Mouse (Mus musculus) spleen, postnatal 36 days (tissue): ENCODE results near the gene Thg1l.

Experiments used
- DNase-seq, 2 experiments: peaks; one replicate each; pipeline ENCODE4 v3.0.0; 2022; ENCODE audit warnings: low spot score in 2 of 2, mixed read lengths in 1 of 2

The Thg1l gene

DNA sequence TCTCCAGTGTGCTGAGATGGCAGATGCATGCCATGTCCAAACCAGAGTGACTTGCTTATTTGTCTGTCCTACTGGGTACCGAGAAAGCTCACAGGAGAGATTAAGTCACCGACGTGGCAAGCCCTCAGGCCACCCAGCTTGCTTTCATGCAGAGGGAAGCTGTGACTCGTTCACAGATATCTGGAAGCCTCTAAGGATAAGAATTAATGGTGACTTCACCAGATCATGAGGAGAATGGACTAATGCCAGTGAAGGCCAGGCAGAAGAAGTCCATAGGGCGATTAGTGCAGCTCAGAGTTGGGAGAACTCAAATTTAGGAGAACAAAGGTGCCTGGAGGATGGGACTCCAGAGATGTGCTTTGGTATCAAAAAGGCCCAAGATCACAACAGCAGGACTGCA is 27.8 kb downstream of the Thg1l start:
- no peak for DNase-seq

DNA sequence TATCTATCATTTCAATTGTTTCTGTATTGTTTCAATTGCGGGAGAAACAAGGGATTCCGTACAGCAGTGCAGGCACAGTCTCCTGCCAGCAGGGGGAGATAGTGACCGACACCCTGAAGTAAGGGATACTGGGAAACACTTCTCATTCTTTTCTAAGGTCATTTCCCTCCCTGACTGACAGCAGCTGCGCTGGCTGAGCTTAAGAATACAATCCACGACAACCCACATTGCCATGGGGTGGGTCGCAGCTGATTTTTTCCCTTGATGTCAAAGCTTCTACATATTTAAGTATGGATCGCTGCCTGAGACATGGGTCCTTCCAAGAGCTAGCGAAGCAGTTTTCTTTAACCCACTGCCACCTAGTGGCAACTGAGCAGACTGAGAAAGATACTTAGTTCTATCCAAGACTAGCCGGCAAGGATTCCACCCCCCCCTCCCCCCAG is 28.6 kb downstream of the Thg1l start:
- DNase-seq = peak; percentile 60 to 65

DNA sequence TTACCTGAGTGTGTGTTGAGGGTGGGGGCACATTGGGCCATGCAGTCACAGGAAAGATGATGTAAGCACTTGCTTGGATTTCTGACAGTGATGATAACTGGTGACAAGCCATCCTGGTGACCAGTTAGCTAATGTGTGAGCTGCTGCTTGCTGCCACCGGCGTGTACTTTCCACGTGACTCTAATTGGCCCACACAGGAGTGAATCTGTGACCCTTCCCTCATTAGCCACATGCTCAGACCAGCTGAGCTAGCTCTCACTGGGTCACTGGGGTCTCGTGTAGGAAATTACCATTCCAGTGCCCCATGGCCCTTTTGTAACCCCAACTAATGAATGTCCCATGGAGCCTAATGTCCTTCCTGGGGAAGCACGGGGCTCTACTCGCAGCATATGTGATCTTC is 29.9 kb downstream of the Thg1l start:
- no peak for DNase-seq

DNA sequence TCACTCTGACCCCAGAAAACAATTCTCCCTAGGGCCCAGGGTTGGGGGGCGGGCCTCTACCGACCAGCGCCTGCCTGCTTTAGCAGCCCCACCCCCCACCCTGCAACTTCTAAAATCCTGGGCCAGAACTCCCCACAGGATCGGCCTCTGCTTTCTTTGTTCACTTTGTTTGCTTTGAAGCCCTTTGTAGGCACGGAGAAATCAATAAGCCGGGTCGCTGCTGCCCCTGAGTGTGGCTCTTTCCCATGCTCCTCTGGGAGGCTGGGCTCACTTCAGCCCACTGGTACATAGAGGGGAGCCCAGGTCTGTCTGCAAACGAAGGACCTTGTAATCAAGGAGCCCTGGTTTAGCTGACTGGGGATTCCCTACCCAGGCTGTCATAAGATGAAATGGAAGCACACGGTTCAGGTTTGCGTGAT is 33.8 kb downstream of the Thg1l start:
- no peak for DNase-seq

DNA sequence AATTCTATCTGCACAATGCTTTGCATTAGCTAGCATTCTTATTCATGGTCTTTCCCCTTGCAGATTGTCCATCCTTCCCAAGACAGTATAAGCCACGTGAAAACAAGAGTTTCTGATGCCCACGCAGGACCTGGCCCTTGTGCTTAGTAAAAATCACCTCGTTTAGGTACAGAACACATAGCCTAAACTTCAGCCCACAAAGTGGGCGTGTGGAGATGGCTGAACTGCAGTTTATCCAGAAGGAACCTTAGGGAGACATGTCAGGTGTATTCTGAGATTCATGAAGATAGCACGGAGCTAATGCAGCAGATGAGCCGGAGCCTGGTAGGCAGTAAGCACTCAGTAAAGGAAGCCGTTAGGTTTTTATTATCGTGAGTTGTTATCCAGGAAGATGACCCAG is 34.3 kb downstream of the Thg1l start:
- no peak for DNase-seq

DNA sequence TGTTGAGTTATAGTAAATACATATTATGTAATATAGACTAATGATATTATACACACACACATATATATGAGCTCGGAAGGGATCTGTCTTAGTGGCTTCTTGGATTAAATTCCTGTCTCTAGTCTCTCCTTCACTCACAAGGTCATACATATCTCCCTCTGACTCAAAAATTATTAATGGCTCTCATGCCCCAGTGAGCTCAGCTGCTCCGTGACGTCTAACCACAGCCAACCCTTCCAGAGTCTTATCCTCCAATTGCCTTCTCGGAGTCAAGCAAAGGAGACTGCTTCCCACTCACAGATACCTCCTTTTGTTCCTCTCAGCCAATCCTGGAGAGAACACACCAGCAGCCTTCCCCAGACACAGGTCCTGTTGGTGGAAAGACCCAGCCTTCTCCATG is 36.5 kb downstream of the Thg1l start:
- DNase-seq = no peak

DNA sequence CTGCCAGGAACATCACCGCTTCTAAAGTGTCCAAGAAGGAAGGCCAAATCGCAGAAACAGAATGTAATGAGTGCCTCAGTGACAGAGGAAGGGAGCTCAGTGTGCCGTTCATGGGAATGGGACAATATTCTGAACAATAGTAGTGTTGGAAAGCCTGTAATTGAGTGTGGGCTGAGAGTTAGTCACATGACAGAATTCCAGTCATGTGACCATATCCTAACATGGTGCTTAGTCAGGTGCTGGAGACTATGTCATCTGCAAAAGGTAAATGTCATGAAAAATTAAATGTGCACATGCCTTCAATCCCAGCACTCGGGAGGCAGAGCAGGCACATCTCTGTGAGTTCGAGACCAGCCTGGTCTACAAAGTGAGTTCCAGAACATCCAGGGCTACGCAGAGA is 37.3 kb downstream of the Thg1l start:
- no peak for DNase-seq

DNA sequence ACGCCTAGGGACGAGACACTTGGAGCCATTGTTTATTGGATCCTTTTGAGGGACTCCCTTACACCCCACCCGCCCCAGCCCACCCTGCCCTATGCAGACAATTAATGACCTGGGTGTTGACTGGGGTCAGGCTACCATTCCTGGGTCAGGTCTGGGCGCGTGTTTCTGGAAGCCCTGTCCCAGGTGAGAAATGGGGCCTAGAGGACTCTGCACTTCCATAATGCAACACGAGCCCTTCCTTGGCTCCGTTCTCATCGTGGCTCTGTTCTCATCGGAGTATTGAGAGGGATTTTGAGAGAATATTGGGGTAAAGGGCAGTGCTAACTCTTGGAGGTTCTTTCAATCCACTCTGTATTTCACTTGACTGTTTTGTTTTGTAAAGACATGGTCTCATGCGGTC is 39.1 kb downstream of the Thg1l start:
- DNase-seq = no peak

DNA sequence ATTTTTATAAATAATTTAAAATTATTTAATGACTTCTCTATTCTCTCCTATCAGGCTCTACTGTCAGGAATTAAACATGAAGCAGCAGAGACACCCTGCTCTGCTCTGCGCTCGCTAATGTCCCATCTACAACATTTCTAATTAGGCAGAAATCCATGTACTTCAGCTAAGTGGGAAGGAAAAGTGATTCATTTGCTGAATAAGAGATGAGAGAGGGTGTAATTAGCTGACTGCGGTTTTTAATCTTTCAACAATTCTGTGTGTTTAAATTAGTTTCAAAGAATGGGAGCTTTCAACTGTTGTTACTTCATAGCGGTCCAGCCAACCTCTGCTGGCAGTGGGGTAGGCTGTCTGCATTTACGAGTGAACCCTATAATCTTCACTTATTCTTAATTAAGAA is 44.6 kb downstream of the Thg1l start:
- no peak for DNase-seq

DNA sequence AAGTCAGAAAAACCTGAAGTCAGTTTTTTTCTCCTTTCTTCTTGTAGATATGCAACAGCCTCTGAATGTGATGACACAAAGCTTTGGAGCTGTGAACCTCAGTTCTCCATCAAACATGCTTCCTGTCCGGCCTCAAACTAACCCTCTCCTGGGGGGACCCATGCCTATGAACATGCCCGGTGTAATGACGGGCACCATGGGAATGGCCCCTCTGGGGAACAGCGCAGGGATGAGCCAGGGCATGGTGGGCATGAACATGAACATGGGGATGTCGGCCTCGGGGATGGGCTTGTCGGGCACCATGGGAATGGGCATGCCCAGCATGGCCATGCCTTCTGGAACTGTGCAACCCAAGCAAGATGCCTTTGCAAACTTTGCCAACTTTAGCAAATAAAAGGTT is 46.4 kb downstream of the Thg1l start:
- DNase-seq = no peak

DNA sequence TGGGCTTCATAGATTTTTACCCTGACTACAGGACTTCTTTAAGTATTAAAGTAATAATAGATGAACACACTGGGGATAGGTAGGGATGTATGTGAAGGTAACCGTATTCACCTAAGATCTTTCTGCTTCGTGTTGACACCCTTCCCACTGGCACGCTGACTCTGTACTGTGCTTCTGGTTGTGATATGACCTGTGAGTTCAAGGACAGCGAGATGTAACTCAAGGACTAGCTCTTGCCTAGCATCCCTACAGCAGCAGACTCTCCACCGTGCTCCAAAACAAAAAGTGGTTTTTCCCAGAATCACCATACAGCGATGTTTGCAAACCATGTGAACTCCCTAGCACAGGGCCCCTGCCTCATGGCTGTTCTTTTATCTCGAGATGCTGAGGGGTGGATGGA is 47.2 kb downstream of the Thg1l start:
- no peak for DNase-seq

DNA sequence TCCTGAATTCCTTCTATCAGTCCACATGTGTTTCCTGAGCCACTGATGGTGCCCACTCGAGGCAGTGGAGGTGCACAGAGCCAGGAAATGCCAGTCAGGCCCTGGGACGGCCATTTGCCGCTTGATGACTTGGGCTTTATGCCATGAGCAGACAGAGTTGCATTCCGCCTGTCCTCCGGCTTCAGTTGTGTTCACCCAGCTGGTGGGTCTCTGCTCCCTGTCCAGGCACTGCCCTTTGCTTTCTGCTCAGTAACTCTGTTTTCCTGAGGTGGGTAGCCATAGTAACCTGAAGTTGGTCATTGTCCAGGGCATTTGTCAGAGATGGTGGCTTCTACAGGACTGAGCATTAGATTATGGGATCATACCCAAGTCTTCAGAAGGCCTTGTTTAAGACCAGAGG is 48.0 kb downstream of the Thg1l start:
- no peak for DNase-seq

DNA sequence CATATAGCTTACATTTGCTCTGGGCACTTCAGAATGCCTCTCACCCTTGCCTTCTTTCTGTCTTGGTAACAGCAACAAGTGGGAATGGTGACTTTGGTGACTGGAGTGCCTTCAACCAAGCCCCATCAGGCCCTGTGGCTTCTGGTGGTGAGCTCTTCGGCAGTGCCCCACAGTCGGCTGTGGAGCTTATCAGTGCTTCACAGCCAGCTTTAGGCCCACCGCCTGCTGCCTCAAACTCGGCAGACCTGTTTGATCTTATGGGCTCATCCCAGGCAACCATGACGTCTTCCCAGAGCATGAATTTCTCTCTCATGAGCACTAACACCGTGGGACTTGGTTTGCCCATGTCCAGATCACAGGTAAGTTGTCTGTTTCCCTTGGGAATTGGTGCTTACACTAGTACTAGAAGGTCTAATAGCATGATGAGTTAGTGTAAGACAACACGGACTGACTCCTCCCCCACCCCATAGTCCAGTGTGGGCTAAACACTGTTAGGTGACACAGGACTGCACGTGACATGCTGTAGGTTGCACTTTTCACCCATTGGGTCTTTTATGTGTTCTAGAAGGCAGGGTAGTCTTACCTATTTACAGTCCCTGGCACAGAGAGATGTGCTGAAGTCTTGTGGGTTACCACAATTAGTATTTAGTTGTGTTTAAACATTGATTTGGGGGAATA is 49.0 kb downstream of the Thg1l start:
- DNase-seq = peak in 1 of 2 experiments; percentile 6

DNA sequence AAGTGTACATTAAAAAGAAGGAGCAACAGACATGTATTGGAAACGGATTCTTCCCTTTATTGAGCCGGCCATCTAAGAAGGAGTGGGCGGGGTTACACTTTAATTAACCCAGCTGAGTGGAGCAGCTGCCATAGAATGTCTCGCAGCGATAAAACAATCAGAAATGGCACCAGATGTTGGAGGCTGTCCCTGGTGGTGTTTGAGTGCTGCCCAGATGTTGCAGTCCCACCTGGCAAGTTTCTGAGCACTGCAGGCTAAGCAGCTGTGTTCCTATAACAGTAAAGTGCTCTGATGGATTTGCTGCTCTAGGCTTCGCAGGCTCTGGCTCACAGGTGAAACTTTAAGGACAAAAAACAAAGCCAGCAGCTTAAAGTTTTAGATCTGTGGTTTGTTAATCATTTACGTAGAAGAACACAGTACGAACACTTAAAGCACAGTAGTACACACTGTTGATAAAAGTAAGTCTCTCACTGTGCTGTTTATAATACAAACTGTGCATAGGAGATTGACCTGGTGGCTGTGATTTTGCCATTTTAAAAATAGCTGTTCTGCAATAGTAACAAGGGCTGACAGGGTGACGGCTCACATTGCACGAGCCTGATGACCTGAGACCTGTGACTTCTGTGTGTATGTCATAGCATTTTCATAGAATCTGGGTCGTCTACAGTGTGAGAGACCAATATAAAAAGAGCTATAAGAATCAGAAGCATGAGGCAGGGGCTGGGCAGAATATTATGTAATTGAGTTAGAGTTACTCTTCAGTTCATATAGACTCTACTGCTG is 54.9 kb downstream of the Thg1l start:
- DNase-seq = no peak

DNA sequence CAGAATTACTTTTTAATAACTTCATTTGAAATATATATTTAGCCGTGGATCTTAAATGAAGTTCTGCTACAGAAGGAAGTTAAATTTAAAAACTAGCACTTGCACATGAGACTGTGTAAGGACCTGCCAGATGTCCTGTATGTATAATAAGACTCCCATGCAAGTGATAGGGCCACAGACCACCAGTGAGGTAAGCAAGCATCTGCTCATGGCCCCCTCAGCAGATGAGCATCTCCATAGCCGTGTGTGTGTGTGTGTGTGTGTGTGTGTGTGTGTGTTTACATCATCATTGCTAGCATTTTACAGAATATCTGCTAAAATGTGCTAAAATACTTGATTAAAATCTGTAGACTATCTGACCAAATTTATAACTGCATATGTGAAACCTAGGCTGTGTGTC is 57.9 kb downstream of the Thg1l start:
- DNase-seq = no peak
